Mouse (Mus musculus): ENCODE measurements at regions not wholly inside any gene's neighbourhood (a gene's known extent, or its start where the extent isn't known, plus 50 kb on each side); places are given as distances from the start of the nearest gene placed in this dataset.

GRCm38 (mm10) chr16:95781681-95782080 is 79.8 kb downstream of the Ets2 start:
- no peak for DNase-seq (ENCODE audit: low spot score)
- 74% methylated on average over 5 of the region's 5 CpGs for WGBS
- no peaks in the 10 kb centered on the region for H3K9me3 ChIP-seq (ENCODE audit: control insufficient read depth, low read length)
- H3K27me3 ChIP-seq (replicated peaks; ENCODE audit: control insufficient read depth, insufficient read depth, low read length) = no peaks in the 10 kb centered on the region
- H3K36me3 ChIP-seq (ENCODE audit: control insufficient read depth, insufficient read depth, low read length) = no peaks in the 10 kb centered on the region
- ATAC-seq (replicated peaks; ENCODE audit: low FRiP score) = no peak
- no peak overlapping the region for H3K4me2 ChIP-seq
- H3K4me3 ChIP-seq (ENCODE audit: low read depth, low read length) = no peak overlapping the region
- H3K9ac ChIP-seq (ENCODE audit: low read depth, low read length) = no peak overlapping the region
- H3K4me1 ChIP-seq (replicated peaks; ENCODE audit: control insufficient read depth, insufficient read depth, low read length) = no peaks in the 10 kb centered on the region
- H3K27ac ChIP-seq (ENCODE audit: low read depth, low read length) = no peak overlapping the region

- H3K27ac ChIP-seq (ENCODE audit: low read depth, low read length) = no peak overlapping the region
- H3K4me3 ChIP-seq (ENCODE audit: low read depth, low read length) = no peak overlapping the region
- no peak overlapping the region for H3K4me2 ChIP-seq
- ATAC-seq (replicated peaks; ENCODE audit: low FRiP score) (no peak), DNase-seq (ENCODE audit: low spot score) (no peak)
- H3K9ac ChIP-seq (ENCODE audit: low read depth, low read length) = no peak overlapping the region
- H3K36me3 ChIP-seq (ENCODE audit: control insufficient read depth, insufficient read depth, low read length) = no peaks in the 10 kb centered on the region
- H3K4me1 ChIP-seq (replicated peaks; ENCODE audit: control insufficient read depth, insufficient read depth, low read length) = peaks cover 4% of the 10 kb centered on the region
- WGBS = 28% methylated on average over 2 of the region's 2 CpGs
- H3K27me3 ChIP-seq (replicated peaks; ENCODE audit: control insufficient read depth, insufficient read depth, low read length) = no peaks in the 10 kb centered on the region
- no peaks in the 10 kb centered on the region for H3K9me3 ChIP-seq (ENCODE audit: control insufficient read depth, low read length)
Observed at GRCm38 (mm10) chr16:95780431-95780830, 78.6 kb downstream of the Ets2 start.

- Histone ChIP-seq H3K9ac (ENCODE audit: low read depth, low read length) (no peak overlapping the region), H3K9me3 (ENCODE audit: control insufficient read depth, low read length) (no peaks in the 10 kb centered on the region), H3K36me3 (ENCODE audit: control insufficient read depth, insufficient read depth, low read length) (no peaks in the 10 kb centered on the region), H3K27ac (ENCODE audit: low read depth, low read length) (no peak overlapping the region), H3K4me2 (no peak overlapping the region), H3K27me3 (replicated peaks; ENCODE audit: control insufficient read depth, insufficient read depth, low read length) (no peaks in the 10 kb centered on the region), H3K4me3 (ENCODE audit: low read depth, low read length) (no peak overlapping the region), H3K4me1 (replicated peaks; ENCODE audit: control insufficient read depth, insufficient read depth, low read length) (peaks cover 12% of the 10 kb centered on the region)
- WGBS = 81% methylated on average over 6 of the region's 6 CpGs
- ATAC-seq (replicated peaks; ENCODE audit: low FRiP score) (no peak), DNase-seq (ENCODE audit: low spot score) (no peak)
Observed at GRCm38 (mm10) chr16:95778845-95779722, 77.2 kb downstream of the Ets2 start.

DNA sequence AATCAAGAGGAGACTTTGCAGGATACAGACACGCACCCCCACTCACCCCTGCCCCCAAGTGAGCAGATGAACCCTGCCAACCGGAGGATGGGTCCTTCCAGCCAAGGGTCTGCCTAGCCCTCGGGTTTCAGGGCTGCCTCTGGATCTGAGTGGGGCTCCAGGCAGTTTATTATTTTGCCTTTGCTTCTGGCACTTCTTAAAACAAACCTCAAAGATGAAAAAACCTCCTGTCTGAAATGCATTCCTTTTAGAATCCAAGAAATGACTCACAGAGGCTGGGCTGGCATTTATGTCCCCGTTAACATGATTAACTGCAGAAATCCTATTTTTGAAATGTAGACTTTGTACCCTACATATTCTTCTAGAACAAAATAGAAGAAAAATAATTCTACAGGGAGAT is 76.3 kb downstream of the Ets2 start:
- no peaks in the 10 kb centered on the region for H3K27me3 ChIP-seq (replicated peaks; ENCODE audit: control insufficient read depth, insufficient read depth, low read length)
- no peak overlapping the region for H3K9ac ChIP-seq (ENCODE audit: low read depth, low read length)
- 76% methylated on average over 4 of the region's 4 CpGs for WGBS
- no peaks in the 10 kb centered on the region for H3K9me3 ChIP-seq (ENCODE audit: control insufficient read depth, low read length)
- no peaks in the 10 kb centered on the region for H3K36me3 ChIP-seq (ENCODE audit: control insufficient read depth, insufficient read depth, low read length)
- no peak overlapping the region for H3K4me3 ChIP-seq (ENCODE audit: low read depth, low read length)
- H3K4me2 ChIP-seq = no peak overlapping the region
- ATAC-seq (replicated peaks; ENCODE audit: low FRiP score) = no peak
- no peak for DNase-seq (ENCODE audit: low spot score)
- peaks cover 16% of the 10 kb centered on the region for H3K4me1 ChIP-seq (replicated peaks; ENCODE audit: control insufficient read depth, insufficient read depth, low read length)
- no peak overlapping the region for H3K27ac ChIP-seq (ENCODE audit: low read depth, low read length)

DNA sequence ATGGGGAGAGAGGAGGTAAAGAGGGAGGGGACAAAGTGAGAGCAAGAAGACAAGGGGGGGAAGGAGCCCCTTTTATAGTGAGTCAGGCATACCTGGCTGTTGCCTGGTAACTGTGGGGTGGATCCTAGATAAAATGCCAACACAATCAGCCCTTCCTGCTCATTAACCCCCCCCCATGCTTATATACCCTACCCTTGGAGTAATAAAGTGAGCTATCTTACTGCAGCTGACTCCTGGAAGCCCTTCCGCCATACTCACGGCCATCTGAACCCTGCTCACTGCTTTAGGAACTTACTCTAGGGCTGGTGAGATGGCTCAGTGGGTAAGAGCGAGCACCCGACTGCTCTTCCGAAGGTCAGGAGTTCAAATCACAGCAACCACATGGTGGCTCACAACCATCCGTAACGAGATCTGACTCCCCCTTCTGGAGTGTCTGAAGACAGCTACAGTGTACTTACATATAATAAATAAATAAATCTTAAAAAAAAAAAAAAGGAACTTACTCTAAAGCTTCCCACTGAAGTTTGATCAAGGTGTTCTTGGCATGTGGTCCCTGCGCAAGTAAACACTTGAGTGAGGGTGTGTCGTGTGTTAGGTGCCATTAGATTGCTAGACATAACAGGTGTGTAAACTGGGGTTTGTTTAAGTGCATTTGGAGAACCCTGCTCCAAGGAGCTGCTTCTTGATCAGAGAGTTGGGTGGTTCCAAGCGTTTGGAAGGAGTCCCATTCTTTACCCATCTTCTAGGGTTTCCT is 74.9 kb downstream of the Ets2 start:
- H3K27ac ChIP-seq (ENCODE audit: low read depth, low read length) = no peak overlapping the region
- H3K4me3 ChIP-seq (ENCODE audit: low read depth, low read length) = no peak overlapping the region
- no peaks in the 10 kb centered on the region for H3K27me3 ChIP-seq (replicated peaks; ENCODE audit: control insufficient read depth, insufficient read depth, low read length)
- no peaks in the 10 kb centered on the region for H3K36me3 ChIP-seq (ENCODE audit: control insufficient read depth, insufficient read depth, low read length)
- DNase-seq (ENCODE audit: low spot score) = no peak
- ATAC-seq (replicated peaks; ENCODE audit: low FRiP score) = no peak
- H3K4me1 ChIP-seq (replicated peaks; ENCODE audit: control insufficient read depth, insufficient read depth, low read length) = peaks cover 16% of the 10 kb centered on the region
- H3K4me2 ChIP-seq = no peak overlapping the region
- H3K9me3 ChIP-seq (ENCODE audit: control insufficient read depth, low read length) = no peaks in the 10 kb centered on the region
- 84% methylated on average over 10 of the region's 10 CpGs for WGBS
- no peak overlapping the region for H3K9ac ChIP-seq (ENCODE audit: low read depth, low read length)

DNA sequence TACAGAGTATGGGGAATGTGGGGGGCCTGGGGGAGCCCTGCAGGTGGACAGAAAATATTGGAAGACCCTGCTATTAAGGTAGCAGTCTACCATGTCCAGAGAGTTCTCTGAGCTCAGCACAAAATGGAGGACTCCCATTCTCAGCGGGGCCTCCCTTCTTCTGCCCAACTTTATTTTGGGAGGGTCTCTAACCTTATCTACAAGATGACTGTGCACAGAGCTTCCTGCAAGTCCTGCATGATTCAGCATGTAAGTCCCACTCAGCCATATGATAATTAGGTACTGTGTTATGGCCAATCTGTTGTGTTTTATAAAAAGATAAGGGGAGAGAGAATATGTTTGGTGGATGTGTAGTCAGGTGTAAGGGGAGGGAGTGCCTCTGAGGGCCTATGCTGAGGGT is 74.1 kb downstream of the Ets2 start:
- 38% methylated on average over 1 of the region's 1 CpGs for WGBS

DNA sequence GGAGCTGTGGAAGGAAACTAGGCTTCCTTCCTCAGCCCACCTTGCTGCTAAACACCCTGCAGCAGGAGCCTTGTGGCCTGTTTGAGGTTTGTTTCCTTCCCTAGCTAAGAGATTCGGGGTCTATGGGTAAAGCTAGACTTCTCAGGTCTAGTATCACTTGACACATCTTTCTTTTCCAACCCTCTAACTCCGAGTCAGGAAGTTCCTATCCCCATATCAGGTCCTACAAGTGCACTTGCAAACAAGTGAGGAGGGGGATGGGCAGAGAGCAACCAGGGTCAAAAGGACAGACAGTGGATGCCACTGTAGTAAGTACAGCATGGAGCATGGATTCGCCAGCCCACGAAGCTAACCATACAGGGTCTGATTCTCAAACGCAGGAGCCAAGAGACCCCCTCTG is 73.5 kb downstream of the Ets2 start:
- H3K27ac ChIP-seq (ENCODE audit: low read depth, low read length) = no peak overlapping the region
- no peak overlapping the region for H3K4me2 ChIP-seq
- WGBS = 45% methylated on average over 5 of the region's 5 CpGs

More for the DNA sequence above, 74.1 kb downstream of the Ets2 start:
- Histone ChIP-seq H3K4me3 (ENCODE audit: low read depth, low read length) (no peak overlapping the region), H3K4me1 (replicated peaks; ENCODE audit: control insufficient read depth, insufficient read depth, low read length) (peaks cover 16% of the 10 kb centered on the region), H3K36me3 (ENCODE audit: control insufficient read depth, insufficient read depth, low read length) (no peaks in the 10 kb centered on the region), H3K27ac (ENCODE audit: low read depth, low read length) (no peak overlapping the region), H3K4me2 (peak overlapping the region; percentile 34), H3K9ac (ENCODE audit: low read depth, low read length) (no peak overlapping the region), H3K9me3 (ENCODE audit: control insufficient read depth, low read length) (no peaks in the 10 kb centered on the region), H3K27me3 (replicated peaks; ENCODE audit: control insufficient read depth, insufficient read depth, low read length) (no peaks in the 10 kb centered on the region)
- ATAC-seq (replicated peaks; ENCODE audit: low FRiP score) (peak; percentile 70), DNase-seq (ENCODE audit: low spot score) (no peak)

DNA sequence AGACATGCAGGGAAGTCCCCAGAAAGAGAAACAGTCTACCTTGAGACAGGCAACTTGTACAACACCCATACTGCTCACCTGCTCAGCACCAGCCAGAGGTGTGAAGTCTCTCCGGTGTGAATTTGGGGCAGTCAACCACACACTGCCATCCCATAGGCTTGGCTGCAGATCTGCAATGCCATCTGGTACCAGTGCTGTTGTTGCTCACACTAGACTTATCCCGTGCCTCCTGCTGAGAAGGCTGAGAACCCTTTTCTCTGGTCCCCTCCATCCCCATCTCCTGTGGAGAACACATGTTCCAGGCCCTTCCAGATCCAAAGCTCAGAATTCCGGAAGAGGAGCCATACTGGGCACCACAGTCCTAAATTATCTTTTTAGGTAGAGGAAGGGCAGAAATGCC is 71.3 kb downstream of the Ets2 start:
- WGBS = 82% methylated on average over 3 of the region's 3 CpGs
- H3K36me3 ChIP-seq (ENCODE audit: control insufficient read depth, insufficient read depth, low read length) = no peaks in the 10 kb centered on the region
- no peak for ATAC-seq (replicated peaks; ENCODE audit: low FRiP score)
- no peak overlapping the region for H3K9ac ChIP-seq (ENCODE audit: low read depth, low read length)
- no peaks in the 10 kb centered on the region for H3K9me3 ChIP-seq (ENCODE audit: control insufficient read depth, low read length)
- H3K4me1 ChIP-seq (replicated peaks; ENCODE audit: control insufficient read depth, insufficient read depth, low read length) = peaks cover 16% of the 10 kb centered on the region
- no peak overlapping the region for H3K4me3 ChIP-seq (ENCODE audit: low read depth, low read length)
- DNase-seq (ENCODE audit: low spot score) = no peak
- no peak overlapping the region for H3K4me2 ChIP-seq
- H3K27ac ChIP-seq (ENCODE audit: low read depth, low read length) = no peak overlapping the region
- no peaks in the 10 kb centered on the region for H3K27me3 ChIP-seq (replicated peaks; ENCODE audit: control insufficient read depth, insufficient read depth, low read length)

More for the DNA sequence above, 73.5 kb downstream of the Ets2 start:
- H3K27me3 ChIP-seq (replicated peaks; ENCODE audit: control insufficient read depth, insufficient read depth, low read length) = no peaks in the 10 kb centered on the region
- ATAC-seq (replicated peaks; ENCODE audit: low FRiP score) (no peak; the same call in 1 of the 2 replicates), DNase-seq (ENCODE audit: low spot score) (no peak)
- H3K9me3 ChIP-seq (ENCODE audit: control insufficient read depth, low read length) = no peaks in the 10 kb centered on the region
- peaks cover 16% of the 10 kb centered on the region for H3K4me1 ChIP-seq (replicated peaks; ENCODE audit: control insufficient read depth, insufficient read depth, low read length)
- H3K36me3 ChIP-seq (ENCODE audit: control insufficient read depth, insufficient read depth, low read length) = no peaks in the 10 kb centered on the region
- H3K4me3 ChIP-seq (ENCODE audit: low read depth, low read length) = no peak overlapping the region
- no peak overlapping the region for H3K9ac ChIP-seq (ENCODE audit: low read depth, low read length)
